Mouse (Mus musculus) erythroblast, adult 5-6 weeks (primary cell): ENCODE measurements around the gene Chrnb1. TPM values are rescaled to one million over a fixed set of nuclear protein-coding genes. Genes with fewer than 3 reads are reported as not detected.

ENCODE experiments used
- ATAC-seq: replicated peaks from 2 replicates; pipeline ENCODE4 v1.8.0; 2016; ENCODE audit warnings: moderate number of reproducible peaks, mild to moderate bottlenecking, moderate TSS enrichment, inconsistent platforms; ENCODE audit not compliant: poor library complexity, low FRiP score, severe bottlenecking
- total RNA-seq, 2 experiments: library from RNA; stranded (forward) in 1 of 2; stranded (reverse) in 1 of 2; fragments of 150-400 nt in 1 of 2; fragments of 200-764, 138-1000 nt in 1 of 2; gene quantifications; 2 replicates each; pipeline versions ENCODE4 v1.2.3 to v1.2.4; 2015 to 2017; ENCODE audit warnings: low replicate concordance in 2 of 2

Chrnb1 gene
- total RNA-seq, 2 experiments from 2014 or later, result 0.26 to 4.0 TPM

DNA sequence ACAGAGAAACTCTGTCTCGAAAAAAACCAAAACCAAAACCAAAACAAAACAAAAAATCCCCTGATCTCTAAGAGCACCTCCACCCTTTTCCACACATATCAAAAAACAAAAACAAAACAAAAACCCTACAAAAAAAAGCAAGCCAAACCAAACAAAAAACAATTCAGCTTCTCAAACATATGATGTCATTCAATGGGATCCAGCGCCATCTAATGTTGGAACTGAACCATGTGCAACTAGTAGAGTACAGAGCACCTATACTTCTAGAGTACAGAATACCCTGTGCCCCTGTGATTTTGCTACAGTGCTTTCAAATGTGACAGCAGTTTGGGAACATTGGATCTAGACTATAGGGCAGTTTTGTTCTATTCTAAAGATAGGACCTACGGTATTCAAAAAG is 41.0 kb downstream of the Chrnb1 start:
- no peak for ATAC-seq

DNA sequence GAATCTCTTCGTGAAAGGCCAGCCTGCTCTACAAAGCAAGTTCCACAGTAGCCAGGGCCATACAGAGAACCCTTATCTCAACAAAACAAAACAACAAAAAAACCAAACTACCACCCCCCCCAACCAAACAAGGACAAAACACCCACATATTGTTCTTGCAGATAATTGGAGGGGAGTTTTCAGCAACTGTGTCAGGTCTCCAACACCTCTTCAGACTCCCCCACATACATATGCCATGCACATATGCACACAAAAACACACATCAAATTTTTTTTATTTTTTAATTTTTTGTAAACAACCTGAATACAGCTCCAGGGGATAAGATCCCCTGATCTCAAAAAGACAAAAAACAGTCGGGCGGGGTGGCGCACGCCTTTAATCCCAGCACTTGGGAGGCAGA is 41.5 kb downstream of the Chrnb1 start:
- no peak for ATAC-seq

DNA sequence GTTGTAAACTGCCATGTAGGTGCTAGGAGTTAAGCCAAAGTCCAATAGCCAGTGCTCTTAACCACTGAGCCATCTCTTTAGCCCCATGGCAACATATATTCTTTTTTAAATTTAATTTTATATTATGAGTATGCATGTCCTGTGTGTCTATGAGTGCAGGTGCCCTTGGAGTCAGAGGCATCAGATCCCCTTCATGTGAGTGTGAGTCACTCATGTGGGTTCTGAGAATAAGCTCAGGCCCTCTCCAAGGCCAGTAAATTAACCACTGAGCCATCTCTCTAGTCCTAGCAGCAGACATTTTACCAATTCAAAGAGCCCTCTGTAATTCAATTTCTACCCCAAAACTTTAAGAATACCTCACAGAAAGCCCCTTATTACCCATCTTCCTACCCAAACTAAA is 43.1 kb downstream of the Chrnb1 start:
- ATAC-seq, result no peak

DNA sequence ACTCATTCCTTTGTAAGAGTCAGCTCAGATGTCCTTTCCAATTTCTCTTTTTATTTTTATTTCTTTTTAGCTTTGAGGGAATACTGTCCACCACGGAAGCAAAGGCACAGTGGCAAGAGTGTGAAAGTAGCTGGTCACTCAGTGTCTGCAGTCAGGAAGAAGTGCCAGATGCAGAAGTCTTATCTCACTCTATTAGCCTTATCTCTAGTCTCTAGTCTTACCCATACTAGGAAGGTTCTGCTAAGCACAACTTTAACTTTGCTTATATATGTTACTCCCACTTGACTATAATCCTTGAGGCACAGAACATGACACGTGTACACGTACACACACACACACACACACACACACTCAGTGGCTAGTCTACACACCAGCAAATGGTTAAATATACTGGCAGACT is 44.1 kb downstream of the Chrnb1 start:
- peak; percentile 30; the same call in 1 of the 2 replicates for ATAC-seq

Other genes with a start within 250 kb of the Chrnb1 start
Only the 30 nearest of the 45 such genes appear.
- gene Fxr2, start 163.0 kb downstream of the Chrnb1 start, total RNA-seq (2015; ENCODE audit: low replicate concordance), result 12.3 and 19.2 TPM in 2 replicates
- gene Fxr2, start 163.0 kb downstream of the Chrnb1 start, total RNA-seq (2017; ENCODE audit: low replicate concordance), result 14.4 and 26.6 TPM in 2 replicates
- gene Sox15, start 140.6 kb downstream of the Chrnb1 start, total RNA-seq (2015; ENCODE audit: low replicate concordance), result not detected in 2 replicates
- not detected in 2 replicates for gene Sox15, start 140.6 kb downstream of the Chrnb1 start, total RNA-seq (2017; ENCODE audit: low replicate concordance)
- 2.9 and 15.6 TPM in 2 replicates for gene Mpdu1, start 133.3 kb downstream of the Chrnb1 start, total RNA-seq (2015; ENCODE audit: low replicate concordance)
- gene Mpdu1, start 133.3 kb downstream of the Chrnb1 start, total RNA-seq (2017; ENCODE audit: low replicate concordance), result 6.4 and 19.6 TPM in 2 replicates
- gene Cd68, start 129.8 kb downstream of the Chrnb1 start, total RNA-seq (2015; ENCODE audit: low replicate concordance), result 42.6 and 48.8 TPM in 2 replicates
- gene Cd68, start 129.8 kb downstream of the Chrnb1 start, total RNA-seq (2017; ENCODE audit: low replicate concordance), result 20.9 and 44.4 TPM in 2 replicates
- 177 and 204 TPM in 2 replicates for gene Eif4a1, start 123.5 kb downstream of the Chrnb1 start, total RNA-seq (2015; ENCODE audit: low replicate concordance)
- gene Eif4a1, start 123.5 kb downstream of the Chrnb1 start, total RNA-seq (2017; ENCODE audit: low replicate concordance), result 163 and 169 TPM in 2 replicates
- gene Senp3, start 113.9 kb downstream of the Chrnb1 start, total RNA-seq (2015; ENCODE audit: low replicate concordance), result 46.4 and 52.3 TPM in 2 replicates
- gene Senp3, start 113.9 kb downstream of the Chrnb1 start, total RNA-seq (2017; ENCODE audit: low replicate concordance), result 10.3 and 18.2 TPM in 2 replicates
- gene Tnfsf13, start 110.2 kb downstream of the Chrnb1 start, total RNA-seq (2015; ENCODE audit: low replicate concordance), result 9.2 and 17.9 TPM in 2 replicates
- gene Tnfsf13, start 110.2 kb downstream of the Chrnb1 start, total RNA-seq (2017; ENCODE audit: low replicate concordance), result 0.28 and 7.8 TPM in 2 replicates
- 1.3 TPM in 1 of 2 replicates, not detected in the other for gene Tnfsf12, start 100.1 kb downstream of the Chrnb1 start, total RNA-seq (2015; ENCODE audit: low replicate concordance)
- gene Tnfsf12, start 100.1 kb downstream of the Chrnb1 start, total RNA-seq (2017; ENCODE audit: low replicate concordance), result 0.17 and 1.1 TPM in 2 replicates
- 0.38 and 4.8 TPM in 2 replicates for gene Tnfsfm13, start 99.8 kb downstream of the Chrnb1 start, total RNA-seq (2015; ENCODE audit: low replicate concordance)
- gene Tnfsfm13, start 99.8 kb downstream of the Chrnb1 start, total RNA-seq (2017; ENCODE audit: low replicate concordance), result 2.8 and 5.2 TPM in 2 replicates
- 56.5 and 58.3 TPM in 2 replicates for gene Polr2a, start 37.3 kb downstream of the Chrnb1 start, total RNA-seq (2015; ENCODE audit: low replicate concordance)
- gene Polr2a, start 37.3 kb downstream of the Chrnb1 start, total RNA-seq (2017; ENCODE audit: low replicate concordance), result 69.5 and 76.9 TPM in 2 replicates
- not detected in 2 replicates for gene Slc35g3, start 34.0 kb downstream of the Chrnb1 start, total RNA-seq (2015; ENCODE audit: low replicate concordance)
- not detected in 2 replicates for gene Slc35g3, start 34.0 kb downstream of the Chrnb1 start, total RNA-seq (2017; ENCODE audit: low replicate concordance)
- gene Zbtb4, start 30.0 kb downstream of the Chrnb1 start, total RNA-seq (2015; ENCODE audit: low replicate concordance), result 1.7 and 1.9 TPM in 2 replicates
- gene Zbtb4, start 30.0 kb downstream of the Chrnb1 start, total RNA-seq (2017; ENCODE audit: low replicate concordance), result 0.94 and 2.4 TPM in 2 replicates
- gene Fgf11, start 5.9 kb upstream of the Chrnb1 start, total RNA-seq (2015; ENCODE audit: low replicate concordance), result not detected in 2 replicates
- not detected in 2 replicates for gene Fgf11, start 5.9 kb upstream of the Chrnb1 start, total RNA-seq (2017; ENCODE audit: low replicate concordance)
- gene Tmem102, start 9.7 kb upstream of the Chrnb1 start, total RNA-seq (2015; ENCODE audit: low replicate concordance), result not detected in 2 replicates
- gene Tmem102, start 9.7 kb upstream of the Chrnb1 start, total RNA-seq (2017; ENCODE audit: low replicate concordance), result not detected in 2 replicates
- gene Gm39566, start 19.4 kb upstream of the Chrnb1 start, total RNA-seq (2015; ENCODE audit: low replicate concordance), result 0.42 TPM in 1 of 2 replicates, not detected in the other
- 0.14 TPM in 1 of 2 replicates, not detected in the other for gene Gm39566, start 19.4 kb upstream of the Chrnb1 start, total RNA-seq (2017; ENCODE audit: low replicate concordance)
- not detected in 2 replicates for gene Spem2, start 22.5 kb upstream of the Chrnb1 start, total RNA-seq (2015; ENCODE audit: low replicate concordance)
- gene Spem2, start 22.5 kb upstream of the Chrnb1 start, total RNA-seq (2017; ENCODE audit: low replicate concordance), result not detected in 2 replicates
- gene Spem1, start 26.2 kb upstream of the Chrnb1 start, total RNA-seq (2015; ENCODE audit: low replicate concordance), result not detected in 2 replicates
- not detected in 2 replicates for gene Spem1, start 26.2 kb upstream of the Chrnb1 start, total RNA-seq (2017; ENCODE audit: low replicate concordance)
- gene Nlgn2, start 41.8 kb upstream of the Chrnb1 start, total RNA-seq (2015; ENCODE audit: low replicate concordance), result 0.19 and 0.42 TPM in 2 replicates
- gene Nlgn2, start 41.8 kb upstream of the Chrnb1 start, total RNA-seq (2017; ENCODE audit: low replicate concordance), result 0.28 and 1.1 TPM in 2 replicates
- gene Tmem256, start 42.6 kb upstream of the Chrnb1 start, total RNA-seq (2015; ENCODE audit: low replicate concordance), result 142 and 218 TPM in 2 replicates
- gene Tmem256, start 42.6 kb upstream of the Chrnb1 start, total RNA-seq (2017; ENCODE audit: low replicate concordance), result 57.1 and 181 TPM in 2 replicates
- gene Plscr3, start 50.4 kb upstream of the Chrnb1 start, total RNA-seq (2015; ENCODE audit: low replicate concordance), result 12.5 and 17.6 TPM in 2 replicates
- gene Plscr3, start 50.4 kb upstream of the Chrnb1 start, total RNA-seq (2017; ENCODE audit: low replicate concordance), result 5.9 and 11.4 TPM in 2 replicates
- gene Tnk1, start 62.8 kb upstream of the Chrnb1 start, total RNA-seq (2015; ENCODE audit: low replicate concordance), result 15.5 and 19.6 TPM in 2 replicates
- 8.3 and 13.8 TPM in 2 replicates for gene Tnk1, start 62.8 kb upstream of the Chrnb1 start, total RNA-seq (2017; ENCODE audit: low replicate concordance)
- not detected in 2 replicates for gene Tmem95, start 82.1 kb upstream of the Chrnb1 start, total RNA-seq (2015; ENCODE audit: low replicate concordance)
- not detected in 2 replicates for gene Tmem95, start 82.1 kb upstream of the Chrnb1 start, total RNA-seq (2017; ENCODE audit: low replicate concordance)
- 1.3 and 2.1 TPM in 2 replicates for gene Kctd11, start 85.5 kb upstream of the Chrnb1 start, total RNA-seq (2015; ENCODE audit: low replicate concordance)
- 0.42 and 0.77 TPM in 2 replicates for gene Kctd11, start 85.5 kb upstream of the Chrnb1 start, total RNA-seq (2017; ENCODE audit: low replicate concordance)
- gene Acap1, start 99.6 kb upstream of the Chrnb1 start, total RNA-seq (2015; ENCODE audit: low replicate concordance), result 9.0 and 15.7 TPM in 2 replicates
- 12.1 and 16.1 TPM in 2 replicates for gene Acap1, start 99.6 kb upstream of the Chrnb1 start, total RNA-seq (2017; ENCODE audit: low replicate concordance)
- 2.7 TPM in 1 of 2 replicates, not detected in the other for gene 2810408A11Rik, start 105.0 kb upstream of the Chrnb1 start, total RNA-seq (2015; ENCODE audit: low replicate concordance)
- 6.0 TPM in 1 of 2 replicates, not detected in the other for gene 2810408A11Rik, start 105.0 kb upstream of the Chrnb1 start, total RNA-seq (2017; ENCODE audit: low replicate concordance)
- 3.5 and 3.8 TPM in 2 replicates for gene Neurl4, start 105.1 kb upstream of the Chrnb1 start, total RNA-seq (2015; ENCODE audit: low replicate concordance)
- 9.3 and 16.0 TPM in 2 replicates for gene Neurl4, start 105.1 kb upstream of the Chrnb1 start, total RNA-seq (2017; ENCODE audit: low replicate concordance)
- gene Gps2, start 117.9 kb upstream of the Chrnb1 start, total RNA-seq (2015; ENCODE audit: low replicate concordance), result 69.0 and 102 TPM in 2 replicates
- gene Gps2, start 117.9 kb upstream of the Chrnb1 start, total RNA-seq (2017; ENCODE audit: low replicate concordance), result 52.9 and 63.3 TPM in 2 replicates
- gene Eif5a, start 126.0 kb upstream of the Chrnb1 start, total RNA-seq (2015; ENCODE audit: low replicate concordance), result 340 and 374 TPM in 2 replicates
- 154 and 205 TPM in 2 replicates for gene Eif5a, start 126.0 kb upstream of the Chrnb1 start, total RNA-seq (2017; ENCODE audit: low replicate concordance)
- not detected in 2 replicates for gene Ybx2, start 139.9 kb upstream of the Chrnb1 start, total RNA-seq (2015; ENCODE audit: low replicate concordance)
- 5.0 TPM in 1 of 2 replicates, not detected in the other for gene Ybx2, start 139.9 kb upstream of the Chrnb1 start, total RNA-seq (2017; ENCODE audit: low replicate concordance)
- 31.3 and 37.9 TPM in 2 replicates for gene Slc2a4, start 152.2 kb upstream of the Chrnb1 start, total RNA-seq (2015; ENCODE audit: low replicate concordance)
- gene Slc2a4, start 152.2 kb upstream of the Chrnb1 start, total RNA-seq (2017; ENCODE audit: low replicate concordance), result 98.1 and 151 TPM in 2 replicates